Mouse (Mus musculus) layer of hippocampus, adult 2 months (tissue): ENCODE results near the gene Gm1043. TPM values are rescaled to one million over a fixed set of nuclear protein-coding genes. Genes with fewer than 3 reads are reported as not detected.

Experiments
- DNase-seq, 2 experiments: peaks; one replicate each; pipeline ENCODE4 v3.0.0; 2022; ENCODE audit warnings: low spot score in 2 of 2
- H3K27ac ChIP-seq: fragments of 200-600 bp; 2 replicates; pipeline ENCODE4 v1.8.1; 2022
- H3K4me3 ChIP-seq: fragments of 200-600 bp; 2 replicates; pipeline ENCODE4 v1.8.1; 2022; ENCODE audit warnings: mild to moderate bottlenecking
- CTCF ChIP-seq: fragments of 200-600 bp; conservative IDR thresholded peaks from 2 replicates; pipeline ENCODE4 v1.8.1; 2022; ENCODE audit warnings: antibody characterized with exemption, mild to moderate bottlenecking, moderate library complexity
- long read RNA-seq, 2 experiments: library from polyadenylated mRNA; stranded (forward); transcript quantifications; one replicate each; pipeline ENCODE4 v2.0.0; 2021; ENCODE audit warnings: borderline mapping rate in 2 of 2
- total RNA-seq, 2 experiments: library from RNA; stranded (reverse); gene quantifications; 2 replicates each; pipeline ENCODE4 v1.2.3; 2021

Gene Gm1043
- total RNA-seq: 10 to 100 TPM; 31.8 to 33.1 TPM
- long read RNA-seq, experiment 1, partial matches to known transcripts: 0 of 8 reads
- long read RNA-seq, experiment 1, other reads (novel, unspliced or antisense): 7 of 8 reads
- long read RNA-seq, experiment 2, partial matches to known transcripts: 0 of 6 reads
- long read RNA-seq, experiment 2, other reads (novel, unspliced or antisense): 6 of 6 reads

DNA sequence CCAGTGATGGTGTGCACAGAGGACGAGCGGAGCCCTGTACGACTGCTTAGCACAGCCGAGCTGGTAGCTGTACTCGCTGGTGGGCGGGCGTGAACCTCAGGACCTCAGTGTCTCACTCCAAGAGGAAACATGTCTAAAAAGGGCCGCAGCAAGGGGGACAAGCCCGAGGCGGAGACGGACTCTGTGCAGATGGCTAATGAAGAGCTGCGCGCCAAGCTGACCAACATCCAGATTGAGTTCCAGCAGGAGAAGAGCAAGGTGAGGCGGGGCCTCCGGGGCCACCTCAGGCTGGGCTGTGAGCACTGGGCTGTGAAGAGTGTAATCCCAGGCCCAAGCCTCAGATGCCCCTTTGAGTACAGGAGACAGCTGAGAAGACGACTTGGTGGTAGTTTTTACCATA lies at the start of gene Gm1043:
Gene Gm1043, plus strand, starts transcription at position 130 of the 400 bp plus-strand sequence.
- Histone ChIP-seq H3K4me3 (no peak within 1 kb of the TSS), H3K27ac (peak within 1 kb of the TSS; percentile 89)
- no peak for DNase-seq
- no peak for TF ChIP-seq CTCF

DNA sequence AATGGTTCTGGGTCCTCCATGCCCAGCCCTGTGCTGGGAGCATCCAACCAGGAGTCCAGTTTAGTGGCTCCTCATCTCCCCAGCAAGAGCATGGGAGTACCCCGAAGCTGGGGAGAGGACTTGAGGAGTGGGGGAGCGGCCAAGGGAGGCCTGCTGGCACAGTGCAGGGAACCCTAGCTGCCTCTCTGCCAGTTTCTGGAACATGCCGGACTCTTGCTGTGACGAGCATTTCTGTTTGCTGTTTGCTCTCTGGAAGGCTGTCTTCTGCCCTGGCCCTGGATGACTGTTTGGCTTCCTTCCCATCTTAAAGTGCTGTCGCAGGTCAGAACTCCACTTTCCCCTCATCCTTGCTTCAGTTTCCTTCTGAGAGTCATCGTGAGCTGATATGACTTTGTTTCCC lies 49.3 kb upstream of the Gm1043 start:
- no peak for DNase-seq
- TF ChIP-seq CTCF: no peak
- H3K4me3 ChIP-seq: no peak overlapping the region
- peak overlapping the region; percentile 83 for H3K27ac ChIP-seq

DNA sequence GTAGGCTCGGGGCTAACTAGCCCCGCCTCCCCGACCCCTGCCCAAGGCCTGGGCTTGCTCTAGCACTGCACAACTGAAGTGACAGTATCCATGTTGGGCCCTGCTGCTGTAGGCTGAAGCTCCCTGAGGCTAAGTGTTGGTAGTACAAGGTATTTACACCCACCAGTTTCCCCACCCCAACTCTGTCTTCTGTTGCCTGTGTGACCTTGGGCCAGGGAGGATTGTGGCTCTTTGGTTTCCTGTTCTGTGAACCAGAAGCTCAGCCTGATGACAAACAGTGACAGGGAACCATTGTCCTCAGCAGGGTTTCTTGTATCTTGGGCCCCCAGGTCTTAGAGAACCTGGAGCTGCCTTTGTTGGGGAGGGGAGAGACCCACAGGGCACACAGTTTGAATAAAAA lies 48.3 kb upstream of the Gm1043 start:
- no peak overlapping the region for H3K4me3 ChIP-seq
- TF ChIP-seq CTCF: no peak
- peak overlapping the region; percentile 83 for H3K27ac ChIP-seq
- DNase-seq: no peak

DNA sequence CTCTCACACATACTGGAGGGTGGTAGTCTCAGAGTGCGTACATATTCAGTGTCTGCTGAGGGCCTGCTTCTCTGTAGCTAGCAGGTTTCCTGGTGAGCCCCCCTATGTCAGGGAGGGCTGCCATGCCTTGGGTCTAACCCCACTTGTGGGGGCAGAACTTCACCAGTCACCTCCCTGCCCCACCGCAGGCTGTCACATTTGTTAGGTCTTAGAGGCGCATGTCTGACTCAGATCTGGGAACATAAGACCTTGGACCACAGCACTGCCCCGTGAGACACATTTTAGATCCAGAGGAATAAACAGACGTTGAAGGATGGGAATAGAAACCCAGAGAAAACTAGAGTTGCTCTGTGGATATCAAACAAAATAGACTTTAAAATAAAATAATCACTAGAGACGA lies 45.3 kb upstream of the Gm1043 start:
- DNase-seq: no peak
- Histone ChIP-seq H3K4me3 (no peak overlapping the region), H3K27ac (no peak overlapping the region; the same call in 1 of the 2 replicates)
- no peak for TF ChIP-seq CTCF

DNA sequence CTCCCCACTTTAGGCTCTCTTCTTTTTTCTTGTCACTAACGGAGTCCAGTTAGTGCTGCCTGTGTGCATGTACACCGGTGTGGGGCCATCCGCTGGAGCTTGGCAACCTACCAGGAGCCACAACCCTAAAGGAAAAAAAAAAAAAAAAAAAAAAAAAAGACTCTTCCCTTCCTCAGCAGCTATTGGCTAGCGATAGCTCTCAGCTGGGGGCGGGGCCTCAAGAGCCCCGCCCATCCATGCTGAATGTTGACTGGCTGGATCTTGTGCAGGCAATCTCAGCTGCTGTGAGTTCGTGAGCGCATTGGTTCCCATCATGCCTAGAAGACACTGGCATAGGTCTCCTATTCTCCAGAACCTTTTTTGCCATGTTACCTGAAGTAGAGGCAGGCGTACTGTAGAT lies 44.5 kb upstream of the Gm1043 start:
- DNase-seq: no peak
- TF ChIP-seq CTCF: no peak
- Histone ChIP-seq H3K4me3 (no peak overlapping the region), H3K27ac (peak overlapping the region; percentile 56)

DNA sequence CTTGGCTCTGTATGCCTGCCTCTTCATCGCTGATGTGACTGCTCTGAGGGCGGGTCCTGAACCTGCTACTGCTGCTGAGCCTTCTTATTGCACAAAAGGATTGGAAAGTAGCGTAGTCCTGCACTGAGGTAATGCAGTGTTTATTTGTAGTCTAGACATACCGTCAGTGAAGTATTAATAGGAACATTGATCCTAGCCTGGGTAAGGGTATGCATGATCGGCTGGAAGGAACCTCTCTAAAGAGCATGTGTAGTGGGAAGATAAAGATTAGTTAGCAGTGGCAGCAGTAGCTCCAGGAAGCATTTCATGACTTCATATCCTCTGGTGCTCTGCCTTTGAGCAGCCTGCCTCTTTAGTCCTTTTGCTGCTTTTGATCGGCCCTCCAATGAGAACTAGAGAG lies 43.5 kb upstream of the Gm1043 start:
- no peak for DNase-seq
- Histone ChIP-seq H3K27ac (peak overlapping the region; percentile 56), H3K4me3 (no peak overlapping the region)
- no peak for TF ChIP-seq CTCF

DNA sequence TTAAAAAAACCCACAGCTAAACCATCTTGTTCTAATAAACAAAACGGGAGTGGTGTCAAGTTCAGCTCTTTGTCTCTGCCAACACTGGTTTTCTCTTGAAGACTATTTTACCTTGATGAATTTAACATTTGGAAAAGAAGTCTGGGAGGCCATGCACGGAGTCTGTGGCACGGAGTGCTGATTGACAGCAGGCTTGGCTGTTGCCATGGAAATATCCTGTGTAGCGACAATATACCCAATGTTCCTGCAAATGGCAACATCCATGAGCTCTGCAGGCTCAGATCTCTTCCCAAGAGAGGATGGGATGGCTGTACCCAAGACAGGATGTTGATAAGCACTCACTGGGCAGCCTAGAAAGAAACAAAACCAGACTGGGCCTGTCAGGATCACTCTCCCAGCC lies 42.2 kb upstream of the Gm1043 start:
- DNase-seq: peak; percentile 31 to 38
- Histone ChIP-seq H3K4me3 (no peak overlapping the region), H3K27ac (peak overlapping the region; percentile 56; the same call in 1 of the 2 replicates)
- no peak for TF ChIP-seq CTCF

DNA sequence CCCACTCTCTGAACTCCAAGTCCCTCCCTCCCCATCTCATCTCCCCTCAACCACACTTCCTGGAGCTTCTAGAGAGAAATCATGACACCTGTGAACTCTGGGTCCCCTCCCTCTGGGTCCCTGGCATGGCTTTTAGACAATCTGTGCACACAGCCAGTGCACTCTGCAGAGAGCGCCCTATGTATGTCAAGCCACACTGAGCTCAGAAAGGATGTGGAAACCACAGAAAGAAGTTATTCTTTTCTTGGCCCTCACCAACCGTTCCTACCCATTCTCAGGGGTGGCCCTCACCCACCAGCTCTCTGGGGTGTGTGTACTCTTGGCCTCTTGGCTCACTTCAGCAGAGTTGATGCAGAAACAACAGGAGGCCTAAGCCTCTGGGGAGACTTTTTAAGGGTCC lies 40.4 kb upstream of the Gm1043 start:
- no peak for DNase-seq
- TF ChIP-seq CTCF: no peak
- Histone ChIP-seq H3K4me3 (no peak overlapping the region), H3K27ac (peak overlapping the region; percentile 39; the same call in 1 of the 2 replicates)

DNA sequence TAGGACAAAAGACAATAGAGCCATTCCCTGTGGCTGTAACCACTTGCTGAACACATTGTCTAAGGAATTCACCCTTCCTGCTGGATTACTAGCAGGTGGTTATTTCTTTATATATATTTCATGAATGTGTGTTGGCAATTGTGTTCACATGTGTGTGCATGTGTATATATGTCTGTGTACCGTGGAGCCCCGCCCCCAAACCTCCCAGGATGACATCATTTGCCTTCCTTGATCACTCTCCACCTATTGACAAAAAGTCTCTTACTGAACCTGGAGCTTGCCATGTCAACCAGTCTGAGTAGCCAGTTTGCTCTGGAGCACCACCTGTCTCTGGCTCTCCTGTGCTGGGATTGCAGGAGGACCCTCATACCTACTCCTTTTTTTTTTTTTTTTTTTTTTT lies 39.6 kb upstream of the Gm1043 start:
- H3K4me3 ChIP-seq: no peak overlapping the region
- H3K27ac ChIP-seq: peak overlapping the region; percentile 39; the same call in 1 of the 2 replicates
- DNase-seq: no peak
- TF ChIP-seq CTCF: no peak

DNA sequence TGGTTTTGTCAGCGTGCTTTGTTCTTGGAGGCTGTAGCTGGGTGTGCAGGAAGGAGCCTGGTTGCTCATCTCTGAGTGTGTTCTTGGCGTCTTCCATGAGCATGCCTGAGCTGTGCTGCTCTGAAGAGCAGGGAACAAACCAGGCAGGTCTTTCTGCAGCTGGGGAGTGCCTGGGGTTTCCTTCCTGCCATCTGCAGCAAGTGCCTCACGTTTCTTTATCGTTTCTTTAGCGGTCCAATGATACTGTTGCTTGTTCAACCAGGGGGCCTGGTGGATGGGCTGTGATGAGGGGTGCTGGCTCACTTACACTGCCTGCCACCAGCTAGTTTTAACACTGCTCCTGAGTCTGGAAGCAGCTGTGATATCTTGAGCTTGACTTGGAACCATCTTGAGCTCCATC lies 38.4 kb upstream of the Gm1043 start:
- Histone ChIP-seq H3K4me3 (no peak overlapping the region), H3K27ac (peak overlapping the region; percentile 23; the same call in 1 of the 2 replicates)
- no peak for DNase-seq
- no peak for TF ChIP-seq CTCF

DNA sequence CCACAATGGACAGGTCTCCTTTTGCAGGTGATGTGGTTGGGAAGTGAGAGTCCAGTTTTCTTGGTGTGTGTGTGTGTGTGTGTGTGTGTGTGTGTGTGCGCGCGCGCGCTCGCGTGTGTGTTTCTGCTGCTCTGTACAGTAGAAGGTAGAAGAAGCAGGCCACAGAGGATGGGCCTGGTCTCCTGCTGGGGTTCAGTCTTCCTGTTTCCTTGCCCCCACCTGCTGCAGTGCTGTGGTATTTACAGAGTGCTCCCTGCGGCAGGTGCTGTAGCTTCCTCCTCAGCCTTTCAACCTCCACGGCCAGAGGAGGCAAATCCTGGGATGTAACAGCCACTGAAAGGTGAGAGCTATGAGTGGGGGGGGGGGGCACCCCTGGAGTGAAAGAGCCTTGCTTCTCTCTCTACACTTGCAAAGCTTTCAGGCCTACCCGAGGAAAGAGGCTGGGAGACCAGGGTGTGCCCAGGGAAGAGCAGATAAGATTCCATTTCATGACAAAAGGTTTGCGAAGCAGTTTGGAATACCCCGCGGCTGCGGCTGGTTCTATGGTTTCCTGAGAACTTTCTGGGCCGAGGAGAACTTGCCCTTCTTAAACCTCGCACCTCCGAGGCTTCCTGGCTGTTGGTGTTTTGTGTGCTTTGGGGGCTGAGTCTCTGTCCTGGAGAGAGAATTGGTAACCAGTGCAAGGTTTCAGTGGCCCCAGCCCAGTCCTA lies 37.8 kb upstream of the Gm1043 start:
- no peak overlapping the region; the same call in 1 of the 2 replicates for H3K27ac ChIP-seq
- no peak for DNase-seq
- no peak overlapping the region for H3K4me3 ChIP-seq
- TF ChIP-seq CTCF: no peak

DNA sequence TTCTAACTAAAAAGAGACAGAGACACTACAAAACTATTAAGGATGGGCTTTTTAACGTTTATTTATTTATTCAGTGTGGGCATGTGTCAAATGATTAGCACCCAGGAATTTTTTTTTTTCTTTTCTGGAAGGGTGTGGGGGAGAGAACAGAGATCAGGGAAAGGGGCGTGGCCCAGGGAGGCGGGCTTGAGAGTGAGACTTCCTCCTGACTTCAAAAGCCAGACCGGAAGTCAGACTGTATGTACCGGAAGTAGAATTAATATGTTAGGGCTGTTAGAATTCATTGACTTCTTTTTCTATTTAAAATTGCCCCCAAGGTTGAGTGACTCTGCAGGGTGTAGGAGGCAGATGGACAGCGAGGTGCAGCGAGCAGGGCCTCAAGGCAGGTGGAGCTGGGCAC lies 37.2 kb upstream of the Gm1043 start:
- no peak overlapping the region for H3K4me3 ChIP-seq
- no peak for TF ChIP-seq CTCF
- DNase-seq: no peak
- no peak overlapping the region for H3K27ac ChIP-seq

DNA sequence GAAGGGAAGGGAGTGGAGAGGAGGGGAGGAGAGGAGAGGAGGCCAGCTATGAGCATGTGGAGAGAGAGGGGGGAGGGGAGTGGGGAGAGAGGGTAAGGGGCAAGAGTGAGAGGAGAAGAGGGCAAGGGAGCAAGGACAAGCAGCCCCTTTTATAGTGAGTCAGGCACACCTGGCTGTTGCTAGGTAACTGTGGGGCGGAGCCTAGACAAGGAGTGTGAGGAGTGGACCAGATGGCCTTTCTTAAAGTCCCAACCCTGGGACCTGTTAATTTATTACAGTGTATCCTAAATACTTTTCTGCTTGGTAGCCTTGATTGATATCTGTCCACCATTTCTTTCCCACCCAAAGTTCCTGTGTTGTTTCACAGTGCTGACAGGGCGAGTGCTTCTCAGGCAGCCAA lies 36.1 kb upstream of the Gm1043 start:
- no peak overlapping the region for H3K4me3 ChIP-seq
- H3K27ac ChIP-seq: no peak overlapping the region
- no peak for TF ChIP-seq CTCF
- DNase-seq: no peak
